Mouse (Mus musculus): Measurements from ENCODE around the gene Gm3285.

Gene Gm3285

DNA sequence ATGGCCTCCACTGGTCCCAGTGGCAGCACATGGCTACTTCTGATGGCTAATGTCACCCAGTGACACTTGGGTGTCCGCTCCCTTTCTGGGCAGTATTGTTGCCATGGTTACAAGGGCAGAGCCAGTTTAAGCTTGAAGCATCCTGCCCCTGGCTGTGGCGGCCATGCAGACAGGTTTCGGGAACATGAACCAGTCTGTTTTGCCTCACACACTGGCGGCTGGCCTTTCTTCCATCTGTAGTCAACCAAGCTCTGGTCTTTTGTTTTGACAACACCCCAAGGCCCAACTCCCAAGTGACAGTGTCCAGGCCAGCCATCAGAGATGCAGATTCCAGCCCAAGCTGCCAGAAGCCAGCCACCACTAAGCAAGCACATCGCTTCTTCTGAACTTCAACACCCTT is 33.8 kb downstream of the Gm3285 start:
- in situ Hi-C loops (cut with MboI; ENCODE audit: low sequenced_read_pairs) = no loop called here

DNA sequence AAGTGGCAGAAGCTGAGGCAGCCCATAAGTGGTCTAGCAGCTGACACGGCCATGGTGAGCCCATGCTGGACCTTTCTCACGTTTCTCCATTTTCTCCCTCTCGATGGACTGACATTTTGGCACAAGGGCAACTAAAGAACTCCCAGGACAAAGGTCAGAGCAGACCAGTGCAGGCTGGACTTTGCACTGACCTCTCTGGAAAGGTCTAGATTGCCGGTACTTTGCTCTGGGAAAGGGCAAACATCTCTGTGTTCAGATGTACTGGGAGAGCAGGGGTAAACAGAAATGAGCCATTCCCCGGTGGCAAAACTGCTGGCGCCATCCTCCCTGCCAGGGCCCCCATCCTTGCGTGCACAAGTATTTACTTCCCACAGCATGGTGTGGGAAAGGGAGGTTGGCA is 38.4 kb downstream of the Gm3285 start:
- in situ Hi-C loops (cut with MboI; ENCODE audit: low sequenced_read_pairs) = no loop called here

DNA sequence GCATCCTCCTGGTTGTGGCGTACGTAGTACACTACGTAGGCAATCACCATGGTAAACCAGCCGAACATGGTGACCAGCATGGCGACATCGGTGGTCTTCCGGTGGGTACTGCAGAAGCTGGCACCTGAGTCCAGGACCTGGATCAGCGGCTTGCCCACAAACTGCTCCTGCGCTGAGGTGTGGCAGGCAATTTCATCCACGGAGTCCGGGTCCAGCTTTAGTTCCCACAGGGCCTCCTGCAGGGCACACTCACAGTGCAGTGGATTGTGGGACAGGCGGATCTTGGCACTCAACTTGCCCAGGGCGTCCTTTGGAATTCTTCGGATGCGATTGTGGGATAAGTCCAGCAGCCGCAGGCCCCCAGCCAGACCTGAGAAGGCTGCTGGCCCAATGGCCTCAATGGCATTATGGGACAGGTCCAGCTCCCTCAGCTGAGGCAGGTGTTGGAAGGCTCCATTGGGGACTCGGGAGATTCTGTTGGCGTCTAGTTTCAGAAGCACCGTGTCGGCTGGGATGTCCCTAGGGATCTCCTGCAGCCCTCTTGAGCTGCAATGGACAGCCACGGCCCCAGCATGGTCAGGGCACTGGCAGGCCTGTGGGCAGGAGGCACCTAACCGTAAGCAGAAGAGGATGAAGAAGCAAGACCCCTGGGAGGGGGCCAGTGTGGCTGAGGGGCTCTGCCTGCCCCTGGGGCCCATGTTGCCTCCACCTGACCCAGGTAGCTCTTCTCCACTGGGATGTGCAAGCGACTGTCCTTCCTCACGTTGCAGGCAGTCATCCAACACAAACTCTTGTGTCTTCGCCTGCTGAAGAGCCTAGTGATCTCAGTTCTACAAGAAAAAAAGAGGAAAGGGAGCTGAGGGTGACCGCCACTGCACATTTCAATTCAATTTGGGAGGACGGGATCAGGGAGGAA is 39.4 kb downstream of the Gm3285 start:
- in situ Hi-C loops (cut with MboI; ENCODE audit: low sequenced_read_pairs) = no loop called here

DNA sequence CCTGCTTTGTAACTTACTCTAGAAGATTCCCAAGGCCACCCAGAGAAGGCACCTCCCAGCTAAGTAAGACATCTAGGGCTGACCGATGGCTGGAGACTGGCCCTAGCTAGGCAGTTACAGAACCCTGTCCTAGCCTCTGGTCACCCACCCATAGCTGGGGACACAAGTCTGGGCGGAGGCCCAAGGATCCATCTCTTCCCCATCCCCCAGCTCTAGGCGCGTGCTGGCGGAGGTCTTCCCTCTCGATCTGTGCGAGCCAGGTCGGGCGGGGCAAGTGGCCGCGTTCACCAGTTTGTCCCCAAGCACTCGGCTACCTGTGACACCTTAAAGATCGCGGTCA is 40.1 kb downstream of the Gm3285 start:
- in situ Hi-C loops (cut with MboI; ENCODE audit: low sequenced_read_pairs) = no loop called here

DNA sequence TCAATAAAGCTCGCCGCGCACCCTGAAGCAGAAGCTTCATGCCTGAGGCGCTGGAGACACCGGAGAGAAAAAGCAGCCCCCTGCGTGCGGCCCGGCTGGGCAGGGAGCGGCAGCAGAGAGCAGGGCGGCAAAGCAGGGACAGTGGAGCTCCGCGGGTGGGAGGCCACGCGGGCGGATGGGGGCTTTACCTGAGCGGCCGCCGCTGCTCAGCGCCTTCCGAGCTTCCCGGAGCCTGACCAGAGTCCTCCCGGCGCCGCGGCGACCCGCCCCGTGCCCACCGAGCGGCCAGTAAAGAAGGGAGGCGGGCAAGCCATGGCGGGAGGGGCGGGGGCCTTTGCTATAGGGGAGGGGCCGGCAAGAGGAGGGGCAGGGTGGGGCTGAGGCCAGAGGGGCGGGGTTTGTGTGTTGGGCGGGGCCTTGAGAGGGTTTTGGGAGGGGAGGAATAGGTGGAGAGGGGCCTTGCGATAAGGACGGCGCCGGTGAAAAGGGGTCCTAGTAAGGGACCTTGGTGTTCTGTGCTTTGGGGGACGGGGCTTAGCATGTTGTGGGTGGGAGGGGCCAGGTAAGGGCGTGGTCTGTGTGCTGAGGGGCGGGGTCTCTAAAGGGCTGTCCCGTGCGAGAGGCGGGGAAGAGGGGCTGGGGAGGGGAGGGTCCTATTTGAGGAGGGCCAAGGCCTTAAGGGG is 40.6 kb downstream of the Gm3285 start, which contains the start of gene Lrrc3:
TSS of gene Lrrc3 (minus strand) at position 326 of the 683 bp plus-strand sequence.
- in situ Hi-C loops (cut with MboI; ENCODE audit: low sequenced_read_pairs) = no loop called here

DNA sequence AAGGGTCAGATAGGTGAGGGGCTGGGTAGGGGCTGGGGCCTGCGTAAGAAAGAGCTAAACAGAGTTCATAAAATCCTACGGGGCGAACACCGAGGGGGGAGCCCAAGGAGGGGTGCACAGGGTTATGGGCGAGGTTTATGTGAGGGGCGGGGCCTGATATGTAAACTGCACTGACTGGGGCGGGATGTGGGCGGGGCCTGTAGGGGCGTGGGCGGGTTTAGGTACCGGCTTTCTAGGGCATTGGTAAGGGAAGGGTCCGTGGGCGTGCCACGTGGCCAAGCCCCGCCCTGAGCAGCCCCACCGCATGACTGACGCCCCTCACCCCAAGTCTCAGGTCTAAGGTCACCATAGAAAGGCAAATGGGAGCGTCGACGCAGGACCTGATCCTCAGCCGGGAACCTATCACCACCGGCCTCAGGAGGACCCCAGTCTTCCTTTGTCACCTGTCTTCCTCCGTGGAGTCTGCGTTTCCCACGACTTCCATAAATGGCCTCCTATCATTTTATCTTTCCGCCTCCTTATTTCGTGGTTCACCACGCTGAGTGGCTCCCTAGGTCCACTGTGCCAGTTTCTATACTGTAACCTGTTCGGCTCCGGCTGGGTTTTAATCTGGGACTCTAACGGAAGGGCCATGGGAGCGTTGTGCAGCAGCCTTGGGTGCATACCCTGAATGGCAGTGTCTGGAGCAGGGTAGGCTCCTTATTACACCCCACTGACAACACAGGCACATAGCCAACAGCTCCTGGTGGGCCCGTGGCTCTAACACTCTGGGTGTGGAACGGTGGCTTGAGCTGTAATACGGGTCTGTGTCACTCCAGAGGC is 41.3 kb downstream of the Gm3285 start:
- in situ Hi-C loops (cut with MboI; ENCODE audit: low sequenced_read_pairs) = no loop called here
